Mouse (Mus musculus): ENCODE measurements around the gene Rpl37. TPM values are rescaled to one million over a fixed set of nuclear protein-coding genes. Genes with fewer than 3 reads are reported as not detected.

The Rpl37 gene
- polyA plus RNA-seq, 1 experiment from 2014 or later: 490 TPM

GRCm38 (mm10) chr15:5155093-5155492, 38.6 kb downstream of the Rpl37 start:
- Histone ChIP-seq H3K27ac (ENCODE audit: low read depth, low read length) (no peak overlapping the region), H3K4me2 (ENCODE audit: low read depth) (no peak overlapping the region), H3K4me1 (ENCODE audit: control insufficient read depth, insufficient read depth, low read length) (no peaks in the 10 kb centered on the region), H3K9me3 (ENCODE audit: control insufficient read depth, low read length) (no peaks in the 10 kb centered on the region), H3K9ac (ENCODE audit: low read length) (no peak overlapping the region), H3K4me3 (ENCODE audit: low read depth, low read length) (no peak overlapping the region), H3K36me3 (ENCODE audit: control insufficient read depth, insufficient read depth, low read length) (no peaks in the 10 kb centered on the region), H3K27me3 (ENCODE audit: control insufficient read depth, insufficient read depth, low read length) (no peaks in the 10 kb centered on the region)
- ATAC-seq (ENCODE audit: insufficient read depth, low FRiP score, low TSS enrichment) (no peak), DNase-seq (ENCODE audit: low spot score) (no peak)
- WGBS: 76% methylated on average over 5 of the region's 5 CpGs

GRCm38 (mm10) chr15:5156355-5156754, 39.9 kb downstream of the Rpl37 start:
- Histone ChIP-seq H3K27me3 (ENCODE audit: control insufficient read depth, insufficient read depth, low read length) (no peaks in the 10 kb centered on the region), H3K27ac (ENCODE audit: low read depth, low read length) (no peak overlapping the region), H3K9ac (ENCODE audit: low read length) (no peak overlapping the region), H3K4me3 (ENCODE audit: low read depth, low read length) (no peak overlapping the region), H3K4me2 (ENCODE audit: low read depth) (no peak overlapping the region), H3K4me1 (ENCODE audit: control insufficient read depth, insufficient read depth, low read length) (no peaks in the 10 kb centered on the region), H3K36me3 (ENCODE audit: control insufficient read depth, insufficient read depth, low read length) (no peaks in the 10 kb centered on the region), H3K9me3 (ENCODE audit: control insufficient read depth, low read length) (no peaks in the 10 kb centered on the region)
- WGBS: 97% methylated on average over 4 of the region's 4 CpGs
- no peak for ATAC-seq (ENCODE audit: insufficient read depth, low FRiP score, low TSS enrichment)
- DNase-seq (ENCODE audit: low spot score): no peak

DNA sequence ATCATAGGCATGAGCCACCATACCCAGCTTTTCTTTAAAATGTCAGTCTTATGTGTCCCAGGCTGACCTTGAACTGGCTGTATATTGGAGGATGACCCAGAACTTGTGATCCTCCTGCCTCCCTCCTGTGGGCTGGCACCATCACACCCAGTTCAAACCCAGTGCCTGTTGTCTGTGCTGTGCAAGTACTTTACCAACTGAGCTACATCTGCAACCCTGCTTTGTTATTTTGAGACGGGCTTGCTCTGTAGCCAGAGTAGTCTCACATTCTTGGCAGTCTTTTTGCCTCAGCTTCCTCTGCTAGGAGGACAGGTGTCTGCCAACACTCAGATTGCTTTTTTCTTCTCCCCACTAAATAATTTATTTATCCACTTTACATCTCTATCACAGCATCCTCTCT, 40.9 kb downstream of the Rpl37 start:
- Histone ChIP-seq H3K27me3 (ENCODE audit: control insufficient read depth, insufficient read depth, low read length) (no peaks in the 10 kb centered on the region), H3K9ac (ENCODE audit: low read length) (no peak overlapping the region), H3K36me3 (ENCODE audit: control insufficient read depth, insufficient read depth, low read length) (no peaks in the 10 kb centered on the region), H3K4me3 (ENCODE audit: low read depth, low read length) (no peak overlapping the region), H3K27ac (ENCODE audit: low read depth, low read length) (no peak overlapping the region), H3K4me2 (ENCODE audit: low read depth) (no peak overlapping the region), H3K9me3 (ENCODE audit: control insufficient read depth, low read length) (no peaks in the 10 kb centered on the region), H3K4me1 (ENCODE audit: control insufficient read depth, insufficient read depth, low read length) (no peaks in the 10 kb centered on the region)
- DNase-seq (ENCODE audit: low spot score): no peak
- no peak for ATAC-seq (ENCODE audit: insufficient read depth, low FRiP score, low TSS enrichment)
- WGBS: 65% methylated on average over 1 of the region's 1 CpGs

- Histone ChIP-seq H3K9ac (ENCODE audit: low read length) (no peak overlapping the region), H3K27ac (ENCODE audit: low read depth, low read length) (no peak overlapping the region), H3K4me3 (ENCODE audit: low read depth, low read length) (no peak overlapping the region), H3K36me3 (ENCODE audit: control insufficient read depth, insufficient read depth, low read length) (no peaks in the 10 kb centered on the region), H3K27me3 (ENCODE audit: control insufficient read depth, insufficient read depth, low read length) (no peaks in the 10 kb centered on the region), H3K9me3 (ENCODE audit: control insufficient read depth, low read length) (no peaks in the 10 kb centered on the region), H3K4me1 (ENCODE audit: control insufficient read depth, insufficient read depth, low read length) (no peaks in the 10 kb centered on the region), H3K4me2 (ENCODE audit: low read depth) (no peak overlapping the region)
- 68% methylated on average over 6 of the region's 6 CpGs for WGBS
- no peak for DNase-seq (ENCODE audit: low spot score)
- no peak for ATAC-seq (ENCODE audit: insufficient read depth, low FRiP score, low TSS enrichment)
Observed at GRCm38 (mm10) chr15:5158827-5159226, 42.4 kb downstream of the Rpl37 start.

DNA sequence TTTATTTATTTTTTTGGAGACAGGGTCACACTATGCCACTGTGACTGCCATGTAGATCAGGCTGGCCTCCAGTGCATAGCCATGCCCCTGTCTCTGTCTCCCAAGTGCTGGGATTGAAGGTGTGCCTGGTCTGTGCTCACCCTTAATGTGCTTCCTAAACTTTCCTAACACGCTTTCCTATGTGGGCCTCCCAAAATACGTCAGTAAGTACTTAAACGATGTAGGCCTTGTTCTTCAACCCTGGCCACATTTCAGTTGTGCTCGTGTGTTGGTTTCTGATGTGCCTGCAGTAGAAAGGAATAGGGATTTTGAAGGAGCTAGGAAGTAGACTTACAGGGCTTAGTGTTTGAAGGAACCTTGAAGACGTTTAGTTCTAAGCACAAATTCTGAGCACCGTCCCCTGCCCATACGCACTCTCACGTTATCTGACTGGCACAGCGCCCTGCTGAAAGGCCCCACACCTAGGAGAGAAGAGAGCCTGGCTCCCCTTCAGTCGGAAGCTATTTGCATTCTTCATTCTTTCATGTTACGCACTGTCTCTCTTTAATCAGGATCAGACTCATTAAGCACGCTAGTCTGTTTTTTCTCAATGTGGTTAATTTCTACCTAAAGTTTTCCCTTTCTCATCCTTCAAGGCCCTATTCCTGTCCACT, 48.8 kb downstream of the Rpl37 start:
- Histone ChIP-seq H3K9me3 (ENCODE audit: control insufficient read depth, low read length) (no peaks in the 10 kb centered on the region), H3K27ac (ENCODE audit: low read depth, low read length) (no peak overlapping the region), H3K27me3 (ENCODE audit: control insufficient read depth, insufficient read depth, low read length) (no peaks in the 10 kb centered on the region), H3K9ac (ENCODE audit: low read length) (no peak overlapping the region), H3K36me3 (ENCODE audit: control insufficient read depth, insufficient read depth, low read length) (peaks cover 4% of the 10 kb centered on the region), H3K4me2 (ENCODE audit: low read depth) (no peak overlapping the region), H3K4me1 (ENCODE audit: control insufficient read depth, insufficient read depth, low read length) (no peaks in the 10 kb centered on the region), H3K4me3 (ENCODE audit: low read depth, low read length) (no peak overlapping the region)
- DNase-seq (ENCODE audit: low spot score): no peak
- ATAC-seq (ENCODE audit: insufficient read depth, low FRiP score, low TSS enrichment): no peak
- WGBS: 93% methylated on average over 12 of the region's 12 CpGs

Other genes starting within 250 kb of the Rpl37 start
- gene Mroh2b, start 217.9 kb upstream of the Rpl37 start, polyA plus RNA-seq (2014; fragmentation: Nextera tagmentation; extraction: Ambion mirVana): not detected in 2 replicates
- 0.28 TPM in 1 of 2 replicates, not detected in the other for gene C7, start 52.9 kb upstream of the Rpl37 start, polyA plus RNA-seq (2014; fragmentation: Nextera tagmentation; extraction: Ambion mirVana)
- 1.1 and 1.4 TPM in 2 replicates for gene Card6, start 8.1 kb upstream of the Rpl37 start, polyA plus RNA-seq (2014; fragmentation: Nextera tagmentation; extraction: Ambion mirVana)
- 21.2 and 21.7 TPM in 2 replicates for gene Prkaa1, start 27.2 kb downstream of the Rpl37 start, polyA plus RNA-seq (2014; fragmentation: Nextera tagmentation; extraction: Ambion mirVana)
- gene Ttc33, start 68.9 kb downstream of the Rpl37 start, polyA plus RNA-seq (2014; fragmentation: Nextera tagmentation; extraction: Ambion mirVana): 46.6 and 49.3 TPM in 2 replicates
- 1.3 and 1.4 TPM in 2 replicates for gene Ptger4, start 127.5 kb downstream of the Rpl37 start, polyA plus RNA-seq (2014; fragmentation: Nextera tagmentation; extraction: Ambion mirVana)